Comparison of ENCODE assay signal across 11 mouse cellular contexts in the genomic region with DNA sequence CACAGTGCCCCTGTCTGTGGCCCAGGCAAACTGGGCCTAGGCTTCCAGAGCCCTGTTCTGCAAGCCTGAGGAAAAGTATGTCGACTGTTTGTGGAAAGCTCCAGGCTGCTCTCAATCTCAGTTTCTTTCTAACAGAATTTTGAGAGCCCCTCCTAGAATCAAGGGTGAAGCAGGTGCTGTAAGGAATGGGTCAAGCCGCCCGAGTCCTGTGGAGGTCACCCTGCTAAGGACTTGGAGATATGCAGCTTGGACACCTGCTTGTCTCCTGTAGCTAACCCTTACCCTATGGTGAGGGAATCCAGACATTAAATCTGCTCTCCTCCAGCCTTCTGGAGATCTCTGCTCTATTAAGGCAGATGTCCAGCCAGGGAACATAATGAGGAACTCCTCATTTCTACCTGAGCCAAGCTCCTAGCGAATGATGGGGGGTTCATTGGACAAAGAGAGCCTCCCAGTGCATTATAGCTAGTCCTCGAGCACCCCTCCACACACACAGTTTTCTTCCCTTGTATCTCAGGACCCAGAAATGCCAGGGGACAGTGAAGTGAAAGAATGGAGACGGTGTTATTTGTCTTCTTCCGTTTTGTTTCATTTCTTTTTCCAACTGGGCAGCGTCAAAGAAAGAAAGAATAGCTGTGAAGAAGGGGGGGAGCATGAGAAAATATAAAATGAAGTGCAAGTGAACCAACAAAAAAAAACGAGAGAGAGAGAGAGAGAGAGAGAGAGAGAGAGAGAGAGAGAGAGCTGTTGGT. TPM values are rescaled to one million over a fixed set of nuclear protein-coding genes. Genes with fewer than 3 reads are reported as not detected.
DNase-seq lines count a peak whose midpoint lies in the region; ATAC-seq and TF ChIP-seq lines count a peak whose summit lies in the region.
"Had no signal": no experiment of that assay in that cellular context is flagged by ENCODE, and none has a peak within 500 bp of the region (broad histone marks: within the 10 kb centered on the region; RNA-seq: fewer than 3 reads in every experiment).

No protein-coding gene starts in this region.

- peak overlapping the region; percentile 81 for H3K27ac ChIP-seq in gastrocnemius, adult 2 months
- peak overlapping the region; percentile 97 for H3K27ac ChIP-seq in lung, embryonic 15.5 days
- H3K27ac ChIP-seq in intestine, embryonic 16.5 days (ENCODE audit: low read length) = no peak overlapping the region; the same call in 1 of the 2 replicates
- 0 out of 2 replicates have a peak overlapping the region, but pooled peaks have one; percentile 26 for H3K27ac ChIP-seq in small intestine, adult 2 months (ENCODE audit: insufficient read depth, low read depth, low read length)

- DNase-seq in gastrocnemius, adult 2 months = peak; percentile 10
- DNase-seq in gastrocnemius, postnatal 4 days (ENCODE audit: low spot score in 2 of 2) = no peak
- no peak for DNase-seq in lung, postnatal 14 days
- no peak for DNase-seq in cerebellum, adult 18-20 months
- DNase-seq in spleen, adult 18-20 months = no peak

- H3K4me3 ChIP-seq in gastrocnemius, adult 2 months = peak overlapping the region; percentile 80
- H3K4me3 ChIP-seq in lung, embryonic 15.5 days = peak overlapping the region; percentile 64
- peak overlapping the region; percentile 61 for H3K4me3 ChIP-seq in intestine, embryonic 16.5 days (ENCODE audit: low read length)
- peak overlapping the region; percentile 45 for H3K4me3 ChIP-seq in small intestine, adult 2 months (ENCODE audit: low read depth, low read length)

- intact Hi-C loops in gastrocnemius, adult 2 months (cut with DNase I) = no loop called here

- H3K4me1 ChIP-seq in lung, embryonic 15.5 days = peaks cover 30% of the 10 kb centered on the region
- H3K4me1 ChIP-seq in intestine, embryonic 16.5 days (ENCODE audit: control insufficient read depth, insufficient read depth, low read length) = peaks cover 21% of the 10 kb centered on the region
- peaks cover 8% of the 10 kb centered on the region for H3K4me1 ChIP-seq in small intestine, adult 2 months (ENCODE audit: control insufficient read depth, insufficient read depth, insufficient read length, low read length)

- no peak for TF ChIP-seq CTCF in gastrocnemius, adult 2 months (IDR thresholded peaks at IDR 0.05)
- TF ChIP-seq CTCF in small intestine, adult 2 months (IDR thresholded peaks at IDR 0.05; ENCODE audit: extremely low read depth, insufficient read length, insufficient replicate concordance, low read depth, low read length) = no peak

- WGBS in lung, embryonic 15.5 days = 11% methylated on average over 9 of the region's 9 CpGs
- 40% methylated on average over 9 of the region's 9 CpGs for WGBS in intestine, embryonic 16.5 days
- WGBS in small intestine, adult 2 months = 44% methylated on average over 9 of the region's 9 CpGs

- peak overlapping the region; percentile 87 for H3K4me2 ChIP-seq in lung, embryonic 15.5 days
- peak overlapping the region; percentile 55 for H3K4me2 ChIP-seq in intestine, embryonic 16.5 days (ENCODE audit: low read depth, low read length)

- no peak for ATAC-seq in lung, embryonic 15.5 days (ENCODE audit: borderline replicate concordance, extremely low read depth, low FRiP score, low TSS enrichment)
- ATAC-seq in intestine, embryonic 16.5 days = no peak

- H3K36me3 ChIP-seq in lung, embryonic 15.5 days = no peaks in the 10 kb centered on the region
- no peaks in the 10 kb centered on the region for H3K36me3 ChIP-seq in intestine, embryonic 16.5 days (ENCODE audit: control insufficient read depth, insufficient read depth, low read length)
- no peaks in the 10 kb centered on the region for H3K36me3 ChIP-seq in small intestine, adult 2 months (ENCODE audit: control insufficient read depth, insufficient read depth, low read length)

- peaks cover 80% of the 10 kb centered on the region for H3K27me3 ChIP-seq in lung, embryonic 15.5 days
- H3K27me3 ChIP-seq in intestine, embryonic 16.5 days (replicated peaks; ENCODE audit: control insufficient read depth, insufficient read depth, low read length) = peaks cover 82% of the 10 kb centered on the region
- peaks cover 87% of the 10 kb centered on the region for H3K27me3 ChIP-seq in small intestine, adult 2 months (ENCODE audit: control insufficient read depth, insufficient read depth, low read length)

- no peaks in the 10 kb centered on the region for H3K9me3 ChIP-seq in lung, embryonic 15.5 days
- no peaks in the 10 kb centered on the region for H3K9me3 ChIP-seq in intestine, embryonic 16.5 days (ENCODE audit: control insufficient read depth, low read length)

- TF ChIP-seq POLR2A in small intestine, adult 2 months (IDR thresholded peaks at IDR 0.05; ENCODE audit: low read depth, low read length) = no peak

- H3K9ac ChIP-seq in lung, embryonic 15.5 days = peak overlapping the region; percentile 74
- H3K9ac ChIP-seq in intestine, embryonic 16.5 days (ENCODE audit: low read depth, low read length) = peak overlapping the region; percentile 76

RNA-seq across cellular contexts. Expression of gene Tbx2, which starts 2.8 kb away (rescaled TPM):
- 1 to 10 TPM; 1.7 to 3.6 TPM for total RNA-seq in gastrocnemius, adult 2 months (2021)
- total RNA-seq in gastrocnemius, postnatal 4 days (2021) = 10 to 100 TPM; 17.1 to 20.8 TPM
- 40.9 and 44.9 TPM in 2 replicates for polyA plus RNA-seq in lung, embryonic 15.5 days (2015; fragmentation: Nextera tagmentation; extraction: Ambion mirVana)
- 1.7 and 2.2 TPM in 2 replicates for polyA plus RNA-seq in intestine, embryonic 16.5 days (2015; fragmentation: Nextera tagmentation; extraction: Ambion mirVana)
- 10.2 and 19.7 TPM in 2 replicates for polyA plus RNA-seq in small intestine, adult 2 months (2012; rRNA removed)

RNA-seq across cellular contexts. Expression of gene Gm11444, which starts 15.0 kb away (rescaled TPM):
- total RNA-seq in gastrocnemius, adult 2 months (2021) = not detected
- not detected for total RNA-seq in gastrocnemius, postnatal 4 days (2021)
- 0.62 TPM in 1 of 2 replicates, not detected in the other for polyA plus RNA-seq in lung, embryonic 15.5 days (2015; fragmentation: Nextera tagmentation; extraction: Ambion mirVana)
- polyA plus RNA-seq in intestine, embryonic 16.5 days (2015; fragmentation: Nextera tagmentation; extraction: Ambion mirVana) = not detected in 2 replicates
- not detected in 2 replicates for polyA plus RNA-seq in small intestine, adult 2 months (2012; rRNA removed)
- total RNA-seq: layer of hippocampus, postnatal 14 days had no signal
- polyA plus RNA-seq: C2C12; spleen, adult 2 months had no signal

RNA-seq across cellular contexts. Expression of gene Tbx4, which starts 51.0 kb away (rescaled TPM):
- total RNA-seq in gastrocnemius, adult 2 months (2021) = 1 to 10 TPM in 1 of 2 experiments, under 1 TPM in 1; 0.87 to 1.8 TPM
- total RNA-seq in gastrocnemius, postnatal 4 days (2021) = 1 to 10 TPM; 5.8 to 6.2 TPM
- 78.8 and 81.3 TPM in 2 replicates for polyA plus RNA-seq in lung, embryonic 15.5 days (2015; fragmentation: Nextera tagmentation; extraction: Ambion mirVana)
- not detected in 2 replicates for polyA plus RNA-seq in intestine, embryonic 16.5 days (2015; fragmentation: Nextera tagmentation; extraction: Ambion mirVana)
- polyA plus RNA-seq in small intestine, adult 2 months (2012; rRNA removed) = 0.23 and 0.34 TPM in 2 replicates

Comparison
In these comparisons a context has a peak if more than half of its experiments do, and no peak if none do; other contexts are left out.
1. RNA of gene Tbx4, which starts 51.0 kb away (polyA plus RNA-seq): 78.8 to 81.3 TPM in lung, embryonic 15.5 days; 0.23 to 0.34 TPM in small intestine, adult 2 months and not detected in intestine, embryonic 16.5 days; every median in the first group is over 10 times any median in the second.
2. Peak in every context shown above with its lines, with median percentiles within 50 percentile points of each other: H3K4me3 ChIP-seq.